Mouse (Mus musculus) adrenal gland (tissue): Measurements from ENCODE around the gene Nrl.

ENCODE experiments used
- intact Hi-C: fragments of 180-260 bp; cut with DNase I; formaldehyde crosslinking; loops from one replicate; pipeline ENCODE4 v1.15.1; 2025
- long read RNA-seq, 2 experiments: library from polyadenylated mRNA; unstranded; transcript quantifications; one replicate each; pipeline ENCODE4 v2.0.0; 2020; ENCODE audit warnings: borderline replicate concordance in 1 of 2; ENCODE audit not compliant: insufficient replicate concordance in 1 of 2

Gene Nrl
- long read RNA-seq, experiment 1, result 0 reads
- long read RNA-seq, experiment 2, result 0 reads

GRCm38 (mm10) chr14:55524785-55525184 is at the start of gene Nrl:
Gene Nrl (minus strand): TSS chr14:55524981.
- intact Hi-C loops, result no loop called here

DNA sequence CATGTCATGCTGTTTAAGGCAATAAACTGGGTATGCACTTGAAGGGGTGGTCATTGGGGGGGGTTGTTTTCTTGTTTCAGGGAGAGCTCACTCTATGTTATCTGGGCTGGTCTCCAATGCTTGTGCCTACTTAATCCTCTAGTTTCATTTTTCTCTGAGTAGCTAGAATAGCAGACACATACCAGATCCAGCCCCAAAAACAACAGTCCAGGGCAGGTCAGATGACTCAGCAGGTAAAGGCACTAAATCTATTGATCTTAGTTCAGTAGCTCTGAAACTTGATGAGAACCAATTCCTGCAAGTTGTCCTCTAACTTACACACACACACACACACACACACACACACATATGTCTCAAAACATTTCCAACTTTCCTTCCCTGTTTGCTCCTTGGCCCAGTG is 47.0 kb upstream of the Nrl start:
- intact Hi-C loops, result no loop called here

GRCm38 (mm10) chr14:55570588-55570987 is 45.8 kb upstream of the Nrl start:
- intact Hi-C loops, result no loop called here

GRCm38 (mm10) chr14:55567496-55567895 is 42.7 kb upstream of the Nrl start:
- intact Hi-C loops, result no loop called here

- intact Hi-C loops, result no loop called here
Measured at GRCm38 (mm10) chr14:55565748-55566147, 41.0 kb upstream of the Nrl start.

DNA sequence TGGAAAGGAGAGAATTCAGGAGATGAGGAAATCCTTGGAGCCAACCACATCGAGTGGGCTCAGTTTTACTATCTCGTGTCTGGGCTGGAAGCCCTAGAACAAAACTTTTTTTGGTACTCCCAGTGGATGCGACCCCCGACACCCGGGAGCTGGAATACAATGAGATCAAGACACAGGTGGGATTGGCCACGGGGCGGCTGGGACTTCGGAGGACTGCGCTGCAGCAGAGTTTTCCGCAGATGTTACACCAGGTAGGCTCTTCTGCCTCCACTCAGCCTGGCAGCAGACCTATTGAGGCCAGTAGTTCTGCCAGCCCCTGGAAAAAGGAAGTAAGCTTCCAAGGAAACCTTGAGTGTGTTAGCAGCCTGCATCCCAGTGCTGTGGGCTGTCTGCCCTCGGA is 38.5 kb upstream of the Nrl start:
- intact Hi-C loops, result no loop called here

DNA sequence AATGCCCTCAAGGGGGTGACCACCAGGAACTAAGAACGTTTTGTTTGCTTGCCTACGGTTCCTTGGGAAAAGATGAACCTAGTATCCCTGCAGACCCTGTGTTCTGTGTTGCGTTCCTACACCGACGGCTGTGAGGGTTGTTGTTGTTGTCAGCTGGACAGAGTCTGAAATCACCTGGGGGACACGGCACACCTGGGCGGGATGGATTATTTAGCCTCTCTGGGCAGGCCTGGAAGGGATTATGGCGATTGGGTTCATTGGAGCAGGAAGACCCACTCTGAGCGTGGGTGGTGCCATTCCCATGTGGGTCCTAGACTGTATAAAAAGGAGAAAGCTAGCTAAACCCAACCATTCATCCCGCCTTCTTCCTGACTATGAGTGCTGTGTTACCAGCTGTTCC is 37.1 kb upstream of the Nrl start:
- intact Hi-C loops, result no loop called here

DNA sequence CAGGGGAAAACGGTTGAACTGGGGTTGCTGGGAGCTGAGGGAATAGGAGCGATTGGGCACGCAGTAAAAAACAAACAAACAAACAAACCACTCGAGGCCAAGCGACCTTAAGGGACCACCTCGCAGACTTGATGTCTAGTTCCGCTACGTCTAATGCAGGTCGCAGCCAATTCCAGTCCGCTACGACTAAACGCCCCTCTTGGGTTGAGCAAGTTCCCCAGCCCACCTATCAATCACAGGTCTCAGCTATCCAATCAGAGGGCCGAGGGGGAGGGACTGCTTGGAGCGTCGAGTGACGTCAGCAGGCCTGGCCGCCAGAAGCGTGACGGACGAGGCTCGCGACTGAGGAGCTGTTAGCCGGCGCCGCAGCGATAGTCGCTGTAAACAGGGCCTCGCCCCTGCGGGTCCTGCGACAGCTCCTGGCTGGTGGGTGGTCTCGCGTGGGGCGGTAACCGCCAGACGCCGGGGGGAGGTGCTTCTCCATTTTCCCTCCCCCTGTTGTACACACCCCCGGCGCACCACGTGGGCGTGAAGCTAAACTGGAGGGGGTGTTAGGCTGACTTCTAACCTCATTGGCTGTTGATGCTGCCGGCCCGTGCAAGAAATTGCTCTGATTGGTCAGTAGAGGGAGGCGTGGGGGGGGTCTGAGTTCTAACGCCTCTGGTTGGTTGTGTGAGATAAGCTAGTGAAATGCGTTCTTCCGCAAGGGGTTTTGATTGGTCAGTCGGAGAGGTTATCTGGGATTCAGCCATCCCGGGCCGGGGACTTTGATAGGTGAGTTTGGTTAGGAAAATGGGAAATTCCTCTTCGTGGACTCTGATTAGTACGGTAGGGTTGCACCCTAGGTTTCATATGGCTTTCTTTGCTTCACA is 35.7 kb upstream of the Nrl start, which contains the start of gene A730061H03Rik:
Gene A730061H03Rik (minus strand): TSS at position 205 of the 872 bp plus-strand sequence.
- intact Hi-C loops, result no loop called here

DNA sequence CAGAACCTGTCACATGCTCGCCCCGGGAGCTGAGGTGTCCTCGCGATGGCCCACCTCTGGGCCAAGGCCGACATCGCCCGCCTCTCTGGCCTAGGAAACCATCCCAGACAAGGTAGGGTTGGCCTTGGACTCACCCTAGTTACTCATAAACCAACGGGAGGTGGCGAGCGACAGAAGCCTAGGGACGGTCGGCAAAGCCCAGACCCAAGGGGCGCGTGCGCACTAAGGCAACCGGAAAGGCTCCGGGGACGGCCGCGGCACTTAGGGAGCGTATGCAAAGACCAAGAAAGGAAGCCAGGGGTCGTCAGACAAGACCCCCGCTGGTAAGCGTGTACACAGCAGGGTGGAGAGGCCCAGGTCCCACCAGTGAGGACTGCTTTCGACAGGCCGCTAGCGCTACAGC is 35.0 kb upstream of the Nrl start, which contains the start of gene Dcaf11:
Gene Dcaf11 (plus strand): TSS at position 208 of the 403 bp plus-strand sequence.
- intact Hi-C loops, result no loop called here

- intact Hi-C loops, result no loop called here
Measured at GRCm38 (mm10) chr14:55558740-55559448, 34.1 kb upstream of the Nrl start.

DNA sequence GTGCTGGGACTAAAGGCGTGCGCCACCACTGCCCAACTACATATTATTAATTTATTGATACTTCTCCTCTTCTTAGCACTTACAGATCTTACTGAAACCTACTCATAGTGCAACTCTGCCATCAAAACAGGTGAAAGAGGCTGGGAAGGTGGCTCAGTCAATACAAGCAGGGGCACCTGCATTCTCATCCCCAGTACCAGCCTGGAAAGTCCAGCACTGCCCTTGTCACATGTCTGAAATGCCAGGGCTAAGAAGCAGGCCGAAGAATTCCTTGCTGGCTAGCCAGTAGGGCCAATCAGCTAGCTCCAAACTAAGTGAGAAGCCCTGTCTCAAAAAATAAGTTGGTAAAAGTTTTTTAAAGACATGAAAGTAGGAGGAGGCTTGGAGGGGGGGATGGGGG is 32.8 kb upstream of the Nrl start:
- intact Hi-C loops, result loop anchor here (2.0 kb wide), 1 partner anchor 67 kb away; the partner anchor contains the start of gene Carmil3

GRCm38 (mm10) chr14:55557003-55557402 is 32.2 kb upstream of the Nrl start:
- intact Hi-C loops, result loop anchor here (2.0 kb wide), 1 partner anchor 66 kb away; the partner anchor contains the start of gene Carmil3

DNA sequence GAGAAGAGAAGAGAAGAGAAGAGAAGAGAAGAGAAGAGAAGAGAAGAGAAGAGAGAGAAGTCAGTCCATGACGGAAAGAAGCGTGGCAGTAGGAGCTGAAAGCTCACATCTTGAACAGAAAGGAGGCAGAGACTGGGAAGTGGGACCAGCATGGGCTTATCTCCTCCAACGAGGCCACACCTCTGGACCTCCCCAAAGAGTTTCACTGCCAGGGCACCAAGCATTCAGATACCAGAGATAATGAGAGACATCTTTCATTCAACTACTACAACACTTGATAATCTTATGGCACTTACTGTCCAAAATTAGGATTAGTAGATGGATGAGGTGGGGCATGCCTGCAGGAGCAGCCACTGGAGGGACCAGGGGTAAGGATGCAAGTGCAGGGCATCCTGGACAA is 31.0 kb upstream of the Nrl start:
- intact Hi-C loops, result loop anchor here (2.0 kb wide), 1 partner anchor 65 kb away; the partner anchor contains the start of gene Carmil3

GRCm38 (mm10) chr14:55554635-55555034 is 29.9 kb upstream of the Nrl start:
- intact Hi-C loops, result no loop called here

DNA sequence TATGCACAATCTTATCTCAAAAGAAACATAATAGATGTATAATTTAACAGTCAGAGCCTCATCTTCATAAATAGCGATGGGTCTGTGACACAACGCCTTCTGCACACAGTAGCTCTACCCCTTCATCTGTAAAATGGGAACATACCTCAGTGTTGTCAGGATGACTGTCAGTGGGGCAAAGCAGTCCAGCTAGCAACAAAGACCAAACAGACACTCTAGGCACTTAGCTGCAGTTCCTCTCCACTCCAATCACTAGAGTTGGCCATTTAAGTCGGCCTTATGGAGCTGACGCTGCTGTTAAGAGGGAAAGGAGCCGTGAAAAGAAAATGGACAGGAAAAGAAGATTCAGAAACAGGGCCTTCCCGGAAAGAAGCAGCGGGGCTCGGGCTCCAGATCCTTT is 27.0 kb upstream of the Nrl start:
- intact Hi-C loops, result no loop called here

DNA sequence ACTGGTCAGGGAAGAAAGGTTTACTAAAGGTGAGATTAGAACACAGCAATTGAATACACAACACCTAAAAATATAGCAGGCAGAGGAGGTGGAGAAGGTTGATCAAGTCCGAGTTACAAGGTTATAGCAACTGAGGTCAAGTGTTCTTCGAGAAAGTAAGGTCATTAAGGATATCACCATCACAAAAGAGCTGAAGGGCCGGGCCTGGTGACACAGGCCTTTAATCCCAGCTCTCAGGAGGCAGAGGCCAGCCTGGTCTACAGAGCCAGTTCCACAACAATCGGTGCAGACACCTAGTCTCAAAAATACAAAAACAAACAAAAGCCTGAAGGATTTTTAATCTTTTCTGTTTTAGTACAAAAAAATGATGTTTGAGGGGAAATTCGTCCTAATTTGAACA is 26.6 kb upstream of the Nrl start:
- intact Hi-C loops, result no loop called here

DNA sequence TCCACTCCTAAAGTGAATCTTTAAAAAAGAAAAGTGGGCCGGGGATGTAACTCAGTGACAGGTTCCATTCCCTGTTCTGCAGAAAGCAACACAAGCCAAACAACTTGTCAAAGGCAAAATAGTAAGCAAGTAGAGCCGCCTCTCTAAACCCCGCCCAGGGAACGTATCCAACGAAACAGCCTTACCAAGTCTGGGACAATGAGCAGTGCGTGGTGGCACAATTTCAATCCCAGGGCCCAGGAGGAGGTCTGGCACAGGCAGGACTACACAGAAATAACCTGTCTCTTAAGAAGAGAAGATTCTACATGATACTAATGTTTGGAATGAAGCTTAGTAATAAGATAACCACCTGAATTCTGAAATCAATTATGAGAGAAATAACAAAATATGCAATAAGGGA is 25.4 kb upstream of the Nrl start:
- intact Hi-C loops, result no loop called here

GRCm38 (mm10) chr14:55544334-55544733 is 19.6 kb upstream of the Nrl start:
- intact Hi-C loops, result no loop called here

- intact Hi-C loops, result no loop called here
Measured at GRCm38 (mm10) chr14:55542268-55542667, 17.5 kb upstream of the Nrl start.

- intact Hi-C loops, result no loop called here
Measured at GRCm38 (mm10) chr14:55540787-55541321, 16.1 kb upstream of the Nrl start.

GRCm38 (mm10) chr14:55540067-55540786 is 15.4 kb upstream of the Nrl start, which contains the start of gene Pck2:
Gene Pck2 (plus strand): TSS chr14:55540266.
- intact Hi-C loops, result no loop called here
